Mouse (Mus musculus): ENCODE measurements at regions not wholly inside any gene's neighbourhood (a gene's known extent, or its start where the extent isn't known, plus 50 kb on each side); places are given as distances from the start of the nearest gene placed in this dataset.

DNA sequence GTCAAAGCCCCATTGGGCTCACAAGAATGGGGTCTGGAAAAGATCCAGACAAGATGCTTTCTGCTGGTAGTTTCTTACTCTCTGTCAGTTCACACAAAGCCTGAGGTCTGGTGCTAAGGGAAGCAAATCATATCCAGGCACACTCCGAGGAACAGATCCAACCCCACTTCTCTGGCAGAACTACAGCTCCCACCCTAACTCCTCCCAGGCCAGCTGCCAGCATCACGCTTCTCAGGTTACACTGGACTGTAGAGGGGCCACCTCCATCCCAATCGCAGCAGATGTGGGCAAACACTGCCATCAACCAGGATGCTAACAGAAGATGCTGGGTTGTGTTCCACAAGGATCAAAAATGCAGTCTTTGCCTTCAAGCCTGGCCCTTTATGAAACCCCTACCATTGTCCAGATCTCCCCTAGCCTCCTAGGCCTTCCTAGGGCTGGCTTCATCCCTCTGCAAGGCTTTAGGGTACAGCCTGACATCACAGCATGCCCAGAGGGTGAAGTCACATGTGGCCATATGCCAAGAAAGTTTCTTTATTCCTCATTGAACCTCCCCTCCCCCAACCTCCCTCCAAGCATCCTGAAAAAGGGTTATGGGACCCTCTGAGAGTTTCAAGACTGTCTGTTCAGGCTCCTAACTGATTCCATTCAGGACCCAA lies 99.6 kb upstream of the 2610301B20Rik start:
- DNase-seq (ENCODE audit: low spot score in 2 of 2) = no peak

DNA sequence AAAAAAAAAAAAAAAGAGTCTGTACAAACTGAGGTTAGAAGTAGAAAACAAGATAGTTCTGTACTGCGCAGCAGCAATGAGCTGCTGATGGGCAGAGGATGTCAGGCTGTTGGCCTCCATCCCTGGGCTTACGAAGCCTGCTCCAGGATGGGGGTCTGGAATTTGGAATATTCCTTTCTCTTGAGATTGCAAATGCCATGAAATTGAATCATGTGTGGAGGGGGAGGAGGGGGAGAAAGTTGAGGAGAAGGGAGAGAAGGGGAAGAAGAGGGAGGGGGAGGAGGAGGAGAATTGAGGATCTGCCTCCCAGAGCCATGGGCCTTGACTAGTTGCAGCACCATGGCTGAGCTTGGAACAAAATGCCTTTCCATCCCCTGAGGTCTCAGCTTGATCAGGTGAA lies 87.6 kb upstream of the 2610301B20Rik start:
- DNase-seq (ENCODE audit: low spot score in 2 of 2) = no peak

DNA sequence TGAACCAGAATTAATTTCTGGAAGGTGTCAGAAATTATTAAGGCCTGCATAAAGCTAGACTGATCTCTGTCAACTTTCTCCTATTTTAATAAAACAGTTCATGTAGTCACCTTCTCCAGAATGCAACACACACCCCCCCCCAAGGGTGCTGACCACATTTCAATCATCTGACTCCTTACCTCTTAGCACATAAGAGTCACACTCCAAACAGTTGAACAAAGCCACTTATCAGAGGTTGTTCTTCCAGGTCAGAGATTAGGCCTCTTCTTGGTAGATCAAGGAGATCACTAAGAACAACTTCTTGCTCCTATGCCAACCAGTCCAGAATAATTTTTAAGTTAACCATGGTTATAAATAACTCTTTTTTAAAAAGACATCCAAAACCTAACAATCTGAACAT lies 86.0 kb upstream of the 2610301B20Rik start:
- no peak for DNase-seq (ENCODE audit: low spot score in 2 of 2)

DNA sequence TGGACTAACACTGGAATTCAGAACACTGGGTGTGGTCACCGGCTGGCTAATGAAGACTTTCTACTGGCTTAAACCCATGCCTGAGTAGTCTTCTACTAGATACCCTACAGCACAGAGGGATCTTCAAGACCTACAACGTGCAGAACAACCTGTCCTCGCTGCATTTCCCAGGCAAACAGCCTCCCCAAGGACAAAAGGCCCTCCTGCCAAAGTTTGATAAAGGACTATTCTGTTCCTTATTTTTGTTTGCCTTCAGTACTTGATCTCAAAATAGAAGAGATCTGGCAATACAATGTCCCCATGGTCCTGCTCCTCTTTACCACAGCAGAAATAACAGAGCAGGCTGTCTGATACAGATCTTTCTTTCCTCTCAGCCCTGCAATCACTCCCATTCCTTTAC lies 85.2 kb upstream of the 2610301B20Rik start:
- no peak for DNase-seq (ENCODE audit: low spot score in 2 of 2)

DNA sequence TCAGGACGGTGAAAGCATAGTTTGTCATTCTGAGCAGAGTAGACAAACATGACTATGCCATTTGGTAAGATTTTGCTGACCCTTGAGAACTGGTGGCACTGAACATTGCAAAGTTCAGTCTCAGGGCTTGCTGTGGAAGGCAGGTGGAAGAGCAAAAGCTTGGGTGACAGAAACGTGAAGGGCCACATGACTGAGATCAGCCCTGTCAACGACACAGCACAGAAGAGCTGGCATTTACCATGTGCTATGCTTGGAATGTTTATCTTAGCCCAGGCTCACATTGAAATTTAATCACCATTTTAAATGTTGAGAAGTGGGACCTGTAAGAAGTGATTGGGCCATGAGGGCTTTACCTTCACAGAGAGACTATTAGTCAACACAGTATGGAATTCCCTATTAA lies 81.7 kb upstream of the 2610301B20Rik start:
- DNase-seq (ENCODE audit: low spot score in 2 of 2) = no peak

DNA sequence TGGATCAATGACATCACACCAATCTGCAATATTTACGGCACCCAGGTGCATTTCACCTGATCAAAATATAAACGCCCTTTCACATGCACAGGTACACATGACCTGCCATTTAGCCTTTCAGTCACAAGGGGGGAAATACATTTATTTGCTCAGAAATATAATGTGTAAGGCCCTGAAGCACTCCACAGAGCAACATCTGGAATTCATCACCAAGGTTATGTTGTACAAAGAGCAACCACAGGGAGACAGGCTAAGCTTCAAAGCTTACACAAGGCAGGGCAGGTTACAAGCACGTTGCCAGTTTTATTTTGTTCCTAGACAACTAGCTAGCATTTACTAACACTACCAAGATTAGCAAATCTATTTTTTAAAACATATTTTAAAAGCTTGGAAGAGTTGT lies 79.8 kb upstream of the 2610301B20Rik start:
- no peak for DNase-seq (ENCODE audit: low spot score in 2 of 2)

DNA sequence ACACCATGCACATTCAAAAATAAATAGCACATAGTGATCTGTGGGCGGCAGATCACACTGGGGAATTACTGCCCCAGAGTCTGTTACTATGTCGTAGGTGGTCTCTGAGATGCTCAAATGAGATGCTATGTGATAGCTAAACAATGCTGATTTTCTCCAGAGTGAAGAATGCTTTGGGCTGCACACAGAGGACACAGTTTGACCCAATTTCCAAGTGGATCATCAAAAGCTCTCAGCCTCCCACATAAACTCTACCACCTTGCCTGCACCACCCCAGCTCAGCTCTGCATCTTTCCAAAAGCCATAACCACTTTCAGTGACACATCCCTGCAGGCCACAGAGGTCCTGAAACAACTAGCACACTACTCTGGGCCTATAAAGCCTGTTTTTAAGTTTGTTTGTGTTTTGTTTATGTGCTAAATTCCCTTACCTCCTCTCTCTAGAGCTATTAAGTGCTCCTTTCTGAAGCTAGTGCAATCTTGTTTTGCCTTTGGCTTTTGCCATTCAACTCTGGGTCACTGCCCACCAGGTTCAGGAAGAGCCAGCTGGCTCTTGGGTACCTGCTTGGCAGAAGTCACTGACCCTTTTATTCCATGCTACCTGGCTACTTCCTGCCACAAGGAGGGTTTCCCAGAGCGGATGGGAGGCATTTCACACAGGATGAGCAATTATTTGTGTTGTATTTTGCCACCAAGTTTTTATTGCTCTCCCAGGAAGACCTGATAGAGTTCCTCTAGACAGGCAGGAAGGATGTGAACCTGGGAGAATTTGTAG lies 73.3 kb upstream of the 2610301B20Rik start:
- DNase-seq (ENCODE audit: low spot score in 2 of 2) = no peak

DNA sequence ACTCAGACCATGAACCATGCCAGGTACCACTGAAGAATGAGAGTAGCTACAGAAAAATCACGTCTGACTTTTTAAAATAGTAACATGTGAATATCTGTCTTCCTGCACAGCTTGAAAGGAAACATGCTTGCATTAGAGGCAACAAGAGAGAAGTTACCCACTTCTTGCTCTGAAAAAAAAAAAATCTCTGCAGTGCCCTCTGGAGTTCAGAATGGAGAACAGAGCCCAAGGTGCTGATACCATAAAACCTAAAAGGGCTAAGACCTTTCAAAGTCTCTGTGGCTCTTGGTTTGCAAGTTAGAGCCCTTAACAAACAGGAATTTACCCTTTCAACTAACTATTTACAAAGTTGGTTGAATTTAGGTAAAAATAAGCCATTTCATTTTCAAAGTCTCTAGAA lies 69.6 kb upstream of the 2610301B20Rik start:
- no peak for DNase-seq (ENCODE audit: low spot score in 2 of 2)

DNA sequence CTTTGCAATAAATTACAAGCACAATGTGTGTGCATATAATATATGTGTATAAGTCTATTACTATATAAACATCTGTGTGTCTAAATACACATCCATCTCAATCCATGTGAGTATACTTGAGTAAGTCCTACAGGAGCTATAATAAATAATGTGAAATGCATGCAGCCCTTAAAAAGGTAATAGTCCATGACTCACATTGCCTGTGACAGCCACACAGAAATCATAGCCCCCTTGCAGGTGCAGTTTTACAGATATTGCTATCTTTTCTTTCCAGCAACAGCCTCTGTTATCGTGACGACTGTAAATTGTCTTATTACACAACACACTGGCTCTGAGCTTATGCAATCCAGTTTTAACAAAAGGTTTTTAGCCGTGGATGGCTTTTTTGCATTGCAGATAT lies 67.0 kb upstream of the 2610301B20Rik start:
- no peak for DNase-seq (ENCODE audit: low spot score in 2 of 2)

DNA sequence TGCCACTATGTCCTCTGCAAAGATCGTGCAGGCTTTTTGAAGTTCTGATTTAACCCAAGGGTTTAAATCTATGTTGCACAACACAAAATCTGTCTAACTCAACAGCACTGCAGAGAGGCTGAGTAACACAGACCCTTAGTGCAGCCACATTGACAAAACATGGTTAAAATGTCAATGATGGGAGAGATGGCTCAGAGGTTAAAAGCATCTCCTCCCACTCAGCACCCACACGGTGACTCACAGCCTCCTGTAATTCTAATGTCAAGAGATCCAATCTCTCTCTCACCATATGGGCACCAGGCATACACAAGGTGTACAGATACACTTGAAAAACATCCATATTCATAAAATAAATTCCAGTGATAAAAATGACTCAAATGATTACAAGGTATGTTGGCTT lies 61.4 kb upstream of the 2610301B20Rik start:
- no peak for DNase-seq (ENCODE audit: low spot score in 2 of 2)
